Mouse (Mus musculus): ENCODE data around the gene Trmt1l.
"Not testable (repeated sequence)": the region's sequence is repeated elsewhere in the genome, so short reads cannot be mapped to it uniquely, and the experiment has no call there.

Trmt1l gene

GRCm38 (mm10) chr1:151428263-151429221, at the start of gene Trmt1l, which contains the start of gene Swt1:
Gene Trmt1l, plus strand, starts transcription at chr1:151428542.
Gene Swt1, minus strand, starts transcription at chr1:151428455.
- DNase-seq: peak; percentile 98 to 99

GRCm38 (mm10) chr1:151390029-151390428, 38.3 kb upstream of the Trmt1l start:
- DNase-seq: peak in 1 of 2 experiments; percentile 57

GRCm38 (mm10) chr1:151409827-151410226, 18.5 kb upstream of the Trmt1l start:
- DNase-seq: no peak

GRCm38 (mm10) chr1:151422178-151422577, 6.2 kb upstream of the Trmt1l start:
- no peak for DNase-seq

- DNase-seq: no peak
Measured at GRCm38 (mm10) chr1:151426947-151427600, 1.3 kb upstream of the Trmt1l start.

GRCm38 (mm10) chr1:151427888-151428262, 467 bp upstream of the Trmt1l start:
- DNase-seq: no peak

- no peak for DNase-seq
Measured at GRCm38 (mm10) chr1:151429316-151429715, 974 bp downstream of the Trmt1l start.

GRCm38 (mm10) chr1:151435431-151435830, 7.1 kb downstream of the Trmt1l start:
- no peak for DNase-seq

GRCm38 (mm10) chr1:151449866-151450265, 21.5 kb downstream of the Trmt1l start:
- no peak for DNase-seq

GRCm38 (mm10) chr1:151450851-151451250, 22.5 kb downstream of the Trmt1l start:
- DNase-seq: no peak

GRCm38 (mm10) chr1:151451946-151452345, 23.6 kb downstream of the Trmt1l start:
- no peak for DNase-seq

- no peak for DNase-seq
Measured at GRCm38 (mm10) chr1:151457087-151457486, 28.7 kb downstream of the Trmt1l start.

GRCm38 (mm10) chr1:151461265-151461664, 32.9 kb downstream of the Trmt1l start:
- no peak for DNase-seq

GRCm38 (mm10) chr1:151464914-151465313, 36.6 kb downstream of the Trmt1l start:
- DNase-seq: peak; percentile 53 to 62

GRCm38 (mm10) chr1:151466571-151466970, 38.2 kb downstream of the Trmt1l start:
- DNase-seq: no peak

GRCm38 (mm10) chr1:151471429-151471828, 43.1 kb downstream of the Trmt1l start:
- DNase-seq: no peak

GRCm38 (mm10) chr1:151472386-151472785, 44.0 kb downstream of the Trmt1l start:
- DNase-seq: not testable (repeated sequence)

- DNase-seq: no peak
Measured at GRCm38 (mm10) chr1:151482497-151482896, 54.2 kb downstream of the Trmt1l start.

GRCm38 (mm10) chr1:151483568-151483967, 55.2 kb downstream of the Trmt1l start:
- peak in 1 of 2 experiments; percentile 49 for DNase-seq

GRCm38 (mm10) chr1:151484754-151485153, 56.4 kb downstream of the Trmt1l start:
- DNase-seq: no peak

- no peak for DNase-seq
Measured at GRCm38 (mm10) chr1:151489806-151490205, 61.5 kb downstream of the Trmt1l start.

- DNase-seq: no peak
Measured at GRCm38 (mm10) chr1:151492419-151492818, 64.1 kb downstream of the Trmt1l start.

- DNase-seq: no peak
Measured at GRCm38 (mm10) chr1:151493826-151494225, 65.5 kb downstream of the Trmt1l start.

GRCm38 (mm10) chr1:151494711-151495110, 66.4 kb downstream of the Trmt1l start:
- DNase-seq: no peak
